Mouse (Mus musculus): ENCODE results near the gene Suco.

Gene Suco

DNA sequence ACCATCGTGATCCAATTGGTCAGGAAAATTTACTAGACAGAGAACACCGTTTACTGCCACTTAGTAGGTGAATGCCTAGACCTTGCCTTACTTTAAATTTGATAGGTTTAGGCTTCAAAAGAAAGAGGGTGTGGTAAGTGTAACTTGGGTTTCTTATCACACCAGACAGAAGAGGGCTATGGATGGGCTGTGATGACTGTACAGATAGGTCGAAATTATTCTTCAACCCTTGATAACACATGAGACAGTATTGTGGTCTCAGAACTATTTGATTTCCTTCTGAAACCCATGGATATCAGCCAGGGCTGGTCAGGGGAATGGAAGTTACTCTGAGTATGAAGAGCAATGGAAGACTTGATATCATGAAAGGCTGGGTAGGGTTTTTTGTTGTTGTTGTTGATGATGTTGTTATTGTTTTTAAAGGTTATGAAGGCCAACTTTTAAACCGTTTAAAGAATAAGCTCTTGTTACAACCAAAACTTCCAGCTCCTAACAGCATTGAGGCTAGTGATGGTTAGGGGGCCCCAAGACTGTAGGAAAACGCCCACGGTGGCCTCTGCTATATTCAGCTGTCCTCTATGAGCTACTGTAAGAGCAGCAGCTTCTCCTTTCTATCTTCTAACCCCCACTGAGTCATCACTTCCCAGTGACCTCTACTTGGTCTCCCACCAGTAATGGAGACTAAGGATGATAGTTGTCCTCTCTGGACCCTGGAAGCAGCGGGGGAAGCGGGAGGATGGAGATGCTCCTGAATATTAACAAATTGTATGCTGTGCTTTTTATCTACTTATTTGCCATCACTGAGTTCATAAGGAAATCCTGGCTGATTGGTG is 84.4 kb downstream of the Suco start:
- DNase-seq (ENCODE audit: low spot score in 2 of 2), result no peak

DNA sequence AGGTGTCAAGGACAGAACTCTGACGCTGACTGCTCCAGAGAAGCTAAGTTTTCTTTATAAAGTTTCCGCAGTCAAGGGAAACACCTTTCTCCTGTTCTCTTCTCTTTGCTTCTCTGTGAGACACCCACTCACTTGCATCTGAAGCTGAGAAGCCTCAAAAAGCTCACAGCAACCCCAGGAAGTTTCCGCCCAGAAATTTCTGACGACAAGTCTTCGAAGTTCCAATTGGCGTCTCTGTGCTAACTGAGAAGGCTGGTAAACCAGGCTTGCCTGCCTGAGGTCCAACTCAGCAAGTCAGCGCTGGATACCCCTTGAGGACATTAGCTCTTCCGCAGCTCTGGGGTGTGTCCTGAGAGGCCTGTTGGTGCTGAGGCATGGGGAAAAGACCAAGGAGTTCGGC is 88.1 kb downstream of the Suco start, which contains the start of gene Fasl:
Gene Fasl, minus strand, starts transcription at position 157 of the 400 bp plus-strand sequence.
- no peak for DNase-seq (ENCODE audit: low spot score in 2 of 2)

DNA sequence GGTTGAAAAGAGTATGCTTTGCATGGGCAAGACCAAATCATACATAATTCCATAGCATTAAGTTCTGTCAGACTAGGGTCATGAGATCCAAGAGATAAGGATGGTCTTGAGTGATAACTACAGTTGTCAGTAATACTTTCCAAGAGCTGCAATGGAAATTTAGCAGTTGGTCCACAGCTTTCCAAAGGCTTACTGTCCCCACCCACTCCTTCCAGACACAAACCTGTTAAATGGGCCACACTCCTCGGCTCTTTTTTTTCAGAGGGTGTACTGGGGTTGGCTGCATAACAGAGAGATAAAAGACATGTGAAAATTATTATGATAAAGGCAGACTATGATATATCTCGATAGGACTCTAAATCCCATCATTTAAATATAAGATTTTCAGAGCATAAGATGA is 93.8 kb downstream of the Suco start:
- no peak for DNase-seq (ENCODE audit: low spot score in 2 of 2)

DNA sequence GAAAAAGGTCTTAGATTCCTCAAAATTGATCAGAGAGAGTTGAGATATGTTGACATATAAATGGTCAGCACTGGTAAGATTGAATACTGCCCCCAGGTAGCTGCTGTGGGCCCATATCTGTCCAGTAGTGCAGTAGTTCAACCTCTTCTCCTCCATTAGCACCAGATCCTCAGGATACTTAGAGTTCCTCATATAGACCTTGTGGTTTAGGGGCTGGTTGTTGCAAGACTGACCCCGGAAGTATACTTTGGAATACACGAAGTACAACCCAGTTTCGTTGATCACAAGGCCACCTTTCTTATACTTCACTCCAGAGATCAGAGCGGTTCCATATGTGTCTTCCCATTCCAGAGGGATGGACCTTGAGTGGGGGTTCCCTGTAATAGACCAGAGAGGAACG is 94.9 kb downstream of the Suco start:
- DNase-seq (ENCODE audit: low spot score in 2 of 2), result no peak

DNA sequence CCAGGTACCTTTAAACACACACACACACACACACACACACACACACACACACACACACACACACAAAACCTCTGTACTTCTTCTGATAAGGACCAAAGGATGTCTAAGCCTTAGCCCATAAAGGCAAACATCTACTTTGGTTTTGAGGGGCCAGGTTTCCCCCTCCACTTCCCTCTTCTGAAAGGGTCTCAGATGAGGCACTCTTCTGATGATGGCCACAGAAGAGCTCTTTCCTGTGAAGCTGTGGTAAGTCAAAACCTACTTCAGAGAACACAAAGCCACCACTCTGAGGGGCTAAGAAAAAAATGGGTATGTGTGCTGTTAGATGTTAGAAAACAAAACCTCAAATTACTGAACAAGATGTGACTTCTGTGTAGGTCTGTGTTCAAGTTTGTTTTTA is 97.4 kb downstream of the Suco start:
- no peak for DNase-seq (ENCODE audit: low spot score in 2 of 2)

DNA sequence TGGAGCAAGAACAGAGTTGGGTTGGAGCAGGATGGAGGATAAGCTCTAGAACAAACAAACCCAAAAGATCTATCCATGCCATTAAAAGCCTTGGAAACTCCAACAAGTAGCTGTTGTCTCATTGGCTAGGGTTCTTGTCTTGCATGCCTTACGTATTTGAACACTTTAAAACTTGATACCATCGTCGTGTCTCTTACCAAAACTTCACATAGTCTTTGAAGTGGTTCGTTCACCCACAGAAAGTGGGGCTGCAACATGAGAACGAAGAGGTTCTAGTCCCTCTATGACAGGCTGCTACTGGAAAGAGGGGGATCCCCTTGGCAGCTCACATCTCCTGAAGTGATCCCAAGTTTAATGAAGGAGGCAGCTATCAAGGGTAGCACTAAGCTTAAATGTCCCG is 101.3 kb downstream of the Suco start:
- no peak for DNase-seq (ENCODE audit: low spot score in 2 of 2)

DNA sequence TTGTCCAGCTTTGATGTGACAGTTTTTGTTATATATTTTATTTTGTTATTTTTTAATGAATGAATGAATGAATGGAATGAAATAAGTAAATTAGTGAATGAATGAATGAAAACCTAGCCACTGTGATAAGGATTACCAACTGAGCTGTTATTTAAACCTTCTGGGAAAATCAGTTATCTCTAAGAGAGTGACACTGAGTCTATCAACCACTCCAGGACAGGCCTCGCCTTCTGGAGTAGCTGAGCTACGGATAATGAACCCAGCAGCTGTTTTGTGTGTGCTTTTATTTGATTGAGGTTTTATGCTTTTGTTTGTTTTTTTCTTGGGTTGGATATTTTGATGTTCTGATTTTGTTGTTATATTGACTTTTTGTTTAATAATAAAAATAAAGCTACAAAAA is 105.2 kb downstream of the Suco start:
- no peak for DNase-seq (ENCODE audit: low spot score in 2 of 2)

DNA sequence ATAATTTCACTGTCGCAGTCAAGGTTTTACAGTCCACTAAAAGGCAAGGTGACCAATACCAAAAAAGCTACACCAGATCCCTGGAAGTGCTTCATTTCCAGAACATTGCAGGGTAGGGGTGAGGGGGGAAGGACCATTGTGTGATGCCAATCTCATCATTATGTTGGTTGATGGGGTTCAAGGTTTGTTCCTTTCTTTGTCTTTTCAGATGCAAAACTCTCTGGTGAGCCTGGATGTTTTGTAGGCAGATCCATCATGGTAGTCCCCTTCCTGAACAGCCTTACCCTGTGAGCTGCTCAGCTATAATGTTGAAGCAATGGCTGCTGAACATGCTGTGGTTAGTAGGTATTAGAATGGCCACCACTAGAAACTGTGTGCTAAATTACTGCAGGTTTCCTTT is 107.2 kb downstream of the Suco start:
- no peak for DNase-seq (ENCODE audit: low spot score in 2 of 2)

DNA sequence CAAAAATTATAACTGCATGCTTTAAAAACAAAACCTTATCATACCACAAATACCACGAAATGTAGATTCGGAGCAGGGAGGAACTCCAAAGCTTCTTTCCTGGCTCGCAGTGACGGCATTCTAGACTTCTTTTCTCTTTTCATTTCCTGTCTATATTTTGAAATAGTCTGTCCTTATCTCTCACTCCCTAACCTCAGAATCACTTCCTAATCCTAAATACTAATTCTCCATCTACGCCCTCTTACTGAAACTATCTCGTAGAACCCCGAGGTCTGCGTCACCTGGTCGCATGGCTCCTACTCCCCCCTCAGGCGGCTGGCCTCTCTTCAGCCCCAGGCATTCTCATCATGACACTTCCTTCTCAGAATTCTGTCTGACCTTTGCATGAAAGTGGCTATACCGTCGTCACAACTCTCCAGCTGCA is 109.4 kb downstream of the Suco start:
- no peak for DNase-seq (ENCODE audit: low spot score in 2 of 2)

DNA sequence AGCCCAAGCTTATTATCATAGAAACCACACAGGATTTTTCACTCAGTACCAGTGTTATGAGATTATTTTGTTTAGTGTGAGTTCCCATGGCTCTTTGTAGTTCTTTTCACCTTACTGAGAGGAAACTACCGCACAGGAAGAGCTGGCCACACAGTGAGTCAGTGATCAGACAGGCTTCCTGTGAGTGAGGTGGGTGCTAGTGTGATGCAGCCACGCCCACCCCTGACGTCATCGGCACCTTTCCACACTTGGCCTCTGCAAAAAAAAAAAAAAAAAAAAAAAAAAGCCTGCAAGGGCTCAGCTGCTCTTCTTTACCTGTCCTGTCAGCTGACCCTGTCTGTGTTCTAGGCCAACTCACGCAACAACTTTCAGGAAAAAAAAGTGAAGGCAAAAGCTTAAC is 109.8 kb downstream of the Suco start:
- peak in 1 of 2 experiments; percentile 21 for DNase-seq (ENCODE audit: low spot score in 2 of 2)
